Mouse (Mus musculus): ENCODE measurements around the gene Ndufb2.

GRCm38 (mm10) chr6:39592401-39593214, at the start of gene Ndufb2:
- TF ChIP-seq POLR2A (IDR thresholded peaks at IDR 0.05; ENCODE audit: extremely low read depth, insufficient read depth, low read length) (peak; percentile 95), CTCF (IDR thresholded peaks at IDR 0.05; ENCODE audit: extremely low read depth, insufficient read depth, low read length) (no peak)
